Comparison of ENCODE assay signal across 8 mouse cellular contexts in the genomic region with DNA sequence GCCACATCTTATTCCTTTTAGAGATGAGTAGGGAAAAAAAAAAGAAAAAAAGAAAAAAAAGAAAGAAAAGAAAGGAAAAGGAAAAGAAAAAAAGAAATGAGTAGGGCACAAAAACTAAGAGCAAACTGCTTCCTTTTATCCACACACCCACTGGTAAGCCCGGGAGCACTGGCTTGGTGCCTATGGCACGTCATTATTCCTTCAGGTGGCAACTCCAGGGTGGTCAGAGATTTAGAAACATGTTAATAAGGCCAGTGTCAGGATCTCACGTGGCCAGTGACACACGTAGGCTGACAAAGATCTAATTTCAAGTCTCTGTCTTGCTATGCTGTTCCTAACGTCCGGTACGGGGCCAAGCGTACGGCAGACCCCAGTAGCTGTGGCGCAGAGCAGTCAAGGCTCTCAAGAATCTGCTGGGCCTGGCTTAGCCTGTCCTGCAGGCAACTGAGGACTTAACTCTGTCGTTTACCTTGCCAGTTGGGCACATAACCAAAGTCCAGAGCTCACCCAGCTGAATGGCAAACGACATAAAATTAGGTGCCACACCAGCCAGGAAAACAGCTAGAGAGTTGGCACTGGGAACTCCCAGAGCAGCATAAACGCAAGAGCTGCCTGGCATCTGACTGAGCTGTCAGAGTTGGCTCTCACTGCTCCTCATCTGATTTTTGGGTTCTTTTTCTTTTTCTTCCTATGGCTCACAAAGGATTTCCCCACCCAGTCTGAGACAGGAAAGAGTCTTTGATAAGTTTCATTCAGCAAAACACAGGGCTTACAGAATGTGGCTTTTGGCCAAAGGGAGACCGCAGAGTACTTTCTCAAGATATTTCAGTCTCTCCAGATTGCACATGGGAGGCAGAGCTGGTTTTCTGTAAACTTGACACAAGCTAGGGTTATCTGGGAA.
DNase-seq lines count a peak whose midpoint lies in the region; ATAC-seq lines count a peak whose summit lies in the region.
"Had no signal": no experiment of that assay in that cellular context is flagged by ENCODE, and none has a peak within 500 bp of the region (broad histone marks: within the 10 kb centered on the region; RNA-seq: fewer than 3 reads in every experiment).

No protein-coding gene starts in this region.

- H3K4me3 ChIP-seq in kidney, embryonic 14.5 days (ENCODE audit: low read length) = no peak overlapping the region
- H3K4me3 ChIP-seq in lung, embryonic 15.5 days = no peak overlapping the region
- H3K4me3 ChIP-seq: liver, embryonic 12.5 days had no signal

- no peak overlapping the region for H3K27ac ChIP-seq in kidney, embryonic 14.5 days (ENCODE audit: low read depth, low read length)
- H3K27ac ChIP-seq in lung, embryonic 15.5 days = 0 out of 2 replicates have a peak overlapping the region, but pooled peaks have one; percentile 24
- H3K27ac ChIP-seq: liver, embryonic 12.5 days had no signal

- no peaks in the 10 kb centered on the region for H3K27me3 ChIP-seq in kidney, embryonic 14.5 days (ENCODE audit: control insufficient read depth, insufficient read depth, low read length)
- H3K27me3 ChIP-seq in lung, embryonic 15.5 days = no peaks in the 10 kb centered on the region
- H3K27me3 ChIP-seq: liver, embryonic 12.5 days had no signal

- peaks cover 27% of the 10 kb centered on the region for H3K36me3 ChIP-seq in kidney, embryonic 14.5 days (ENCODE audit: control insufficient read depth, insufficient read depth, low read length)
- peaks cover 28% of the 10 kb centered on the region for H3K36me3 ChIP-seq in lung, embryonic 15.5 days

- no peak overlapping the region for H3K4me2 ChIP-seq in kidney, embryonic 14.5 days (replicated peaks; ENCODE audit: low read depth, low read length)
- H3K4me2 ChIP-seq in lung, embryonic 15.5 days = no peak overlapping the region
- H3K4me2 ChIP-seq: liver, embryonic 12.5 days had no signal

- 90% methylated on average over 14 of the region's 14 CpGs for WGBS in kidney, embryonic 14.5 days
- WGBS in lung, embryonic 15.5 days = 74% methylated on average over 14 of the region's 14 CpGs

- no peak overlapping the region for H3K9ac ChIP-seq in kidney, embryonic 14.5 days (ENCODE audit: low read depth, low read length)
- H3K9ac ChIP-seq in lung, embryonic 15.5 days = no peak overlapping the region
- H3K9ac ChIP-seq: liver, embryonic 12.5 days had no signal

- peak; percentile 26 for DNase-seq in kidney, adult 18-20 months
- peak; percentile 36 to 45 for DNase-seq in cerebellum, adult 18-20 months
- peak; percentile 55 for DNase-seq in gonadal fat pad, adult 2 months (ENCODE audit: low read depth)
- no peak for DNase-seq in layer of hippocampus, adult 9-11 months
- no peak for DNase-seq in frontal cortex, postnatal 14 days (ENCODE audit: low spot score in 2 of 2)

- no peak for ATAC-seq in kidney, embryonic 14.5 days (ENCODE audit: low FRiP score, low TSS enrichment)
- no peak for ATAC-seq in lung, embryonic 15.5 days (ENCODE audit: borderline replicate concordance, extremely low read depth, low FRiP score, low TSS enrichment)
- ATAC-seq: liver, embryonic 12.5 days had no signal

- no peaks in the 10 kb centered on the region for H3K4me1 ChIP-seq in kidney, embryonic 14.5 days (ENCODE audit: control insufficient read depth, insufficient read depth, low read length)
- no peaks in the 10 kb centered on the region for H3K4me1 ChIP-seq in lung, embryonic 15.5 days
- H3K4me1 ChIP-seq: liver, embryonic 12.5 days had no signal

- H3K9me3 ChIP-seq in kidney, embryonic 14.5 days (ENCODE audit: control insufficient read depth, low read length) = no peaks in the 10 kb centered on the region
- H3K9me3 ChIP-seq in lung, embryonic 15.5 days = no peaks in the 10 kb centered on the region
- H3K9me3 ChIP-seq: liver, embryonic 12.5 days had no signal

Comparison
In these comparisons a context has a peak if more than half of its experiments do, and no peak if none do; other contexts are left out.
1. DNase-seq: peak in kidney, adult 18-20 months (single experiment), cerebellum, adult 18-20 months (2 of 2) and gonadal fat pad, adult 2 months (single experiment); none in layer of hippocampus, adult 9-11 months (single experiment) and frontal cortex, postnatal 14 days (0 of 2).